Mouse (Mus musculus) midbrain, embryonic 16.5 days (tissue): ENCODE results near the gene Tmem56. TPM values are rescaled to one million over a fixed set of nuclear protein-coding genes. Genes with fewer than 3 reads are reported as not detected.
A peak's percentile ranks its signal among the peaks of the same experiment; 100 is the strongest.

Source experiments
- ATAC-seq: fragments of 200-750 bp; cut with Nextera tagmentation; 2 replicates; pipeline ENCODE4 v1.8.0; 2017; ENCODE audit warnings: moderate TSS enrichment
- H3K27ac ChIP-seq: fragments of 300-500 bp; sonication (generic); 2 replicates; pipeline ENCODE4 v1.5.1; 2014; ENCODE audit warnings: mild to moderate bottlenecking, low read length, mixed read lengths
- H3K27me3 ChIP-seq: fragments of 300-500 bp; sonication (generic); 2 replicates; pipeline ENCODE4 v1.6.1; 2014; ENCODE audit warnings: low read depth, low read length, mixed read lengths; ENCODE audit not compliant: control insufficient read depth, insufficient read depth
- H3K36me3 ChIP-seq: fragments of 300-500 bp; sonication (generic); 2 replicates; pipeline ENCODE4 v1.6.1; 2014; ENCODE audit warnings: mild to moderate bottlenecking, low read length, moderate library complexity, mixed read lengths; ENCODE audit not compliant: control insufficient read depth, insufficient read depth
- H3K4me1 ChIP-seq: fragments of 300-500 bp; sonication (generic); 2 replicates; pipeline ENCODE4 v1.6.1; 2014; ENCODE audit warnings: mild to moderate bottlenecking, low read length, mixed read lengths; ENCODE audit not compliant: control insufficient read depth, insufficient read depth
- H3K4me2 ChIP-seq: fragments of 300-500 bp; sonication (generic); 2 replicates; pipeline ENCODE4 v1.6.1; 2014; ENCODE audit warnings: mild to moderate bottlenecking, low read length, mixed read lengths
- H3K4me3 ChIP-seq: fragments of 300-500 bp; sonication (generic); 2 replicates; pipeline ENCODE4 v1.5.1; 2014; ENCODE audit warnings: low read depth, mild to moderate bottlenecking, low read length, moderate library complexity, mixed read lengths
- H3K9ac ChIP-seq: fragments of 300-500 bp; sonication (generic); 2 replicates; pipeline ENCODE4 v1.6.1; 2014; ENCODE audit warnings: low read depth, low read length, mixed read lengths
- H3K9me3 ChIP-seq: fragments of 300-500 bp; sonication (generic); replicated peaks from 2 replicates; pipeline ENCODE4 v1.6.1; 2014; ENCODE audit warnings: mild to moderate bottlenecking, low read length, mixed read lengths; ENCODE audit not compliant: control insufficient read depth, poor library complexity, severe bottlenecking
- WGBS: fragments of 180-500 bp; shearing (Covaris S2); extraction: QIAGEN DNeasy Blood & Tissue Kit; methylation state at CpG from one replicate; pipeline ENCODE4 v1.1.7; 2014; 5-methylcytosine and 5-hydroxymethylcytosine counted together
- polyA plus RNA-seq: library from polyadenylated mRNA; unstranded; fragments of >200 nt; fragmentation: Nextera tagmentation; extraction: Ambion mirVana; gene quantifications from 2 replicates; pipeline ENCODE4 v1.2.1, GENCODE M21; 2015

The Tmem56 gene
- polyA plus RNA-seq, 1 experiment from 2014 or later = 3.8 TPM

DNA sequence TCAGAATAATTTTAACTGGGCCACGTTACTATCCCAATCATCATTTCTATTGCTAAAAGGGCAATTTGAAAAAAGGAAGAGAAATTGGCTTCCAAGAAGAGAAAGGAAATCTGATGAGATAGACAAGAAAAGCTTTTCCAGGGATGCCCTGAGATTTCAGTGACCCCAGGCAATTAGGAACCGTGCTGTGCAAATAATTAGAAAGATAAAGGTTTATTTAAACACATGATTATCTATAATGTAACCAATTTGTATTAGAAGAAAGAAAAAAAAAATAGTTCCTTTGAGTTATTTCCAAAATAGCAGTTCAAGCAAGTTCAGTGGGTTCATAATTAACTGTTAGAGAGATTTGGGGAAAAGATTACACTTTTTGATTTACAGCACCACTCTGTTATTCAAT, 110.2 kb downstream of the Tmem56 start:
- no peaks in the 10 kb centered on the region for H3K27me3 ChIP-seq
- H3K4me2 ChIP-seq = no peak overlapping the region
- H3K27ac ChIP-seq = no peak overlapping the region
- H3K9ac ChIP-seq = no peak overlapping the region
- H3K9me3 ChIP-seq = no peaks in the 10 kb centered on the region
- no peak for ATAC-seq
- WGBS = 75% methylated on average over 2 of the region's 2 CpGs
- H3K4me3 ChIP-seq = no peak overlapping the region
- H3K4me1 ChIP-seq = no peaks in the 10 kb centered on the region
- no peaks in the 10 kb centered on the region for H3K36me3 ChIP-seq

DNA sequence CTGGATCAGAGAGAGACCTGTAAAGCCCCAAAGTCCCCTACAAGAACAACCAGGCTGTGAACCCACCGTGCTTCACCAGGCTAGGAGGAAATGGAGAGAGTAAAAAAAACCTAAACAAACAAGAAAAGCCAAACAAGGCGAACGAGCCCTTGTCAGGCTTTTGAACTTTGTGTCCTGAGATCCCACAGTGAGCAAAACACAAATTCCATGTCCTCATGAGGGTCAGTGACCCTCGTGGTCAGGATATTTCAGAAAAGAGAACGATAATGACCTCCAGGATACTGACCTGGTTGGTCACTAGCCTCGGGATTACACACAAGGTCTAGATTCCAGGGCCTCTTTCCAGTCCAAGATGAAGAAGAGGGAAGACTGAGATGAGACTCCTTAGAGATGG, 111.0 kb downstream of the Tmem56 start:
- WGBS = 59% methylated on average over 6 of the region's 6 CpGs

GRCm38 (mm10) chr3:121171243-121171871, 111.5 kb downstream of the Tmem56 start, which contains the start of gene Rwdd3:
TSS of gene Rwdd3 (minus strand) at chr3:121171695.
- H3K27ac ChIP-seq = peak within 1 kb of the TSS; percentile 56; the same call in 1 of the 2 replicates
- no peaks in the 10 kb centered on the region for H3K27me3 ChIP-seq
- peak within 1 kb of the TSS; percentile 75 for H3K9ac ChIP-seq
- peak within 1 kb of the TSS; percentile 67 for H3K4me3 ChIP-seq
- under 1% methylated on average over 39 of the region's 40 CpGs for WGBS
- peak within 1 kb of the TSS; percentile 76 for H3K4me2 ChIP-seq
- no peaks in the 10 kb centered on the region for H3K4me1 ChIP-seq
- no peaks in the 10 kb centered on the region for H3K9me3 ChIP-seq
- H3K36me3 ChIP-seq = no peaks in the 10 kb centered on the region
- peak; percentile 96 for ATAC-seq

More for the DNA sequence above, 111.0 kb downstream of the Tmem56 start:
- Histone ChIP-seq H3K9ac (no peak overlapping the region), H3K9me3 (no peaks in the 10 kb centered on the region), H3K4me3 (peak overlapping the region; percentile 67), H3K27me3 (no peaks in the 10 kb centered on the region), H3K36me3 (no peaks in the 10 kb centered on the region), H3K27ac (no peak overlapping the region), H3K4me1 (no peaks in the 10 kb centered on the region), H3K4me2 (peak overlapping the region; percentile 76)
- ATAC-seq = no peak

DNA sequence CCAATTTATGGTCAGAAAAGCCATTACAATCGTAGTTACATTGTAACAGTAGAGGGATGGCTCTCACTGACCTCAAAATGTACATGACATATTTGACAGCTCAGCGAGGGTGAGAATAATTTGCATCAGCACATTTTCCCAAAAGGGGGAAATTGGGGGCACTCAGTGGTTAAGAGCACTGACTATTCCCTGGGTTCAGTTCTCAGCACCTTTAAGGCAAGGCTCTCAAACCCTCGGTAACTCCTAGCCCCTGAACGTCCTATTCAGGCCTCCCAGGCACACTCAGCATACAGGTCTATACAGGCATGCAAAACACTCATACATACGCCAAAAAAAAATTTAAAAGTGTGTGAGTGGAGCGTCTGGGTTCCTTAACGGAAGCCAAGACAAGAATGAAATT, 112.3 kb downstream of the Tmem56 start:
- Histone ChIP-seq H3K36me3 (no peaks in the 10 kb centered on the region), H3K4me3 (peak overlapping the region; percentile 67), H3K4me2 (peak overlapping the region; percentile 76), H3K4me1 (no peaks in the 10 kb centered on the region), H3K27me3 (no peaks in the 10 kb centered on the region), H3K9ac (no peak overlapping the region), H3K9me3 (no peaks in the 10 kb centered on the region), H3K27ac (no peak overlapping the region)
- WGBS = 60% methylated on average over 7 of the region's 7 CpGs
- ATAC-seq = no peak

DNA sequence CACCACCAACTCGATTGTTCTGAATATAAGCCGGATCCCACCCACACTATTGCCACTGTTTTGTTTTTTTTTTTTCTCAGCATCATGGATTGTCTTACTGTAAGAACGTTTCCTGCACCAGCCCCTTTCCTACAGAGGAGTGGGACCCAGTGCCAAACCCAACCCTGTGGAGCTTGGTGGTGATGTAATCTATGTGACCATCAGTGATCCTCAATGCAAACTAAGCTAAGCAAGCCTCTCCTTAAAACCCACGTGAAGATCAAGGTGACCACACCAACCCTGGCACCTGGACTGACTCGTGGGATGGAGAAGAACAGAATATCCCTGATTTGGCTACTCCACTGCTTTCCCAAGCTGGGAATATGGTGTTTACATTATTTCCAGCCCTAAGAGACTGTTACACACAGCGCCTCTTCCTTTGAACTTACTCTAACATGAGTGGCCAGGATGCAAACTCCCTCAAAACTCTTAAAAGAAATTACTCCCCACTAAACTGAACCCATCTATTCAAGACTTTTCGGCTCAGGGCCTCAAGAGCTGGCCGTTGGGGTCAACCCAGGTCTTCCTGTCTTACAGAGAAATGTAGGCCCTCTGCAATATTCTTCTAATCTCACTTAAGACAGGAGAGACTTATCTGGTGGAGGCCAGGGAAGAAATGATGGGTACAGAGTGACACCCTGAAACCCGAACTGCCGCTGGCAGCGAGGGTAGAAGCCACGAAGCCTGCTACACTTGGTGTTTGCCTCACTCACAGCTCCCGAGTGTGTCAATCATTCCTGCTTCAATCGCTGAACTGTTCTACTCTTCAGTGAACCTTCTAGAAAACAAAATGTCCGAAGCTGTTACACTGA, 113.6 kb downstream of the Tmem56 start:
- no peak overlapping the region for H3K27ac ChIP-seq
- no peak overlapping the region for H3K4me3 ChIP-seq
- WGBS = 78% methylated on average over 15 of the region's 15 CpGs
- no peak overlapping the region for H3K4me2 ChIP-seq
- no peaks in the 10 kb centered on the region for H3K4me1 ChIP-seq
- no peak for ATAC-seq
- H3K27me3 ChIP-seq = no peaks in the 10 kb centered on the region
- no peaks in the 10 kb centered on the region for H3K9me3 ChIP-seq
- no peak overlapping the region for H3K9ac ChIP-seq
- H3K36me3 ChIP-seq = no peaks in the 10 kb centered on the region

DNA sequence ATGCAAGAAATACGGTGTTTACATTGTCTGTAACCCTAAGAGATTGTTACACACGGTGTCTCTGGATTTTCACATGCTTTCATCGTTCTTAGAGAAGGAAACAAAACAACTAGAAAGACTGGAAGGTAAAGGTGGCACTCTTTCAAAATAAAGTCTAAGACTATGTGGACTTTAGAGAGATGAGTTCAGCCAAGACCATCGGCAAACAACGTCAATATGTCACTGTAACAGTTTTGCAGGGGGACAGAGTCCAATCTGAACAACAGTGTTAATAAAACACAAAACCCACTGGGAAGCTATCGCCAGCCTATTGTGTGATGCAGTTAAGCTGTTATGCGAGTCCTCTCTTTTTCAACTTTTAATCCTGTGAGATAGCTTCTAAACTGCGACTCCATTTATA, 114.3 kb downstream of the Tmem56 start:
- Histone ChIP-seq H3K36me3 (no peaks in the 10 kb centered on the region), H3K9me3 (no peaks in the 10 kb centered on the region), H3K4me1 (no peaks in the 10 kb centered on the region), H3K4me2 (no peak overlapping the region), H3K27ac (no peak overlapping the region), H3K27me3 (no peaks in the 10 kb centered on the region), H3K9ac (no peak overlapping the region), H3K4me3 (no peak overlapping the region)
- ATAC-seq = no peak
- WGBS = 82% methylated on average over 8 of the region's 8 CpGs

DNA sequence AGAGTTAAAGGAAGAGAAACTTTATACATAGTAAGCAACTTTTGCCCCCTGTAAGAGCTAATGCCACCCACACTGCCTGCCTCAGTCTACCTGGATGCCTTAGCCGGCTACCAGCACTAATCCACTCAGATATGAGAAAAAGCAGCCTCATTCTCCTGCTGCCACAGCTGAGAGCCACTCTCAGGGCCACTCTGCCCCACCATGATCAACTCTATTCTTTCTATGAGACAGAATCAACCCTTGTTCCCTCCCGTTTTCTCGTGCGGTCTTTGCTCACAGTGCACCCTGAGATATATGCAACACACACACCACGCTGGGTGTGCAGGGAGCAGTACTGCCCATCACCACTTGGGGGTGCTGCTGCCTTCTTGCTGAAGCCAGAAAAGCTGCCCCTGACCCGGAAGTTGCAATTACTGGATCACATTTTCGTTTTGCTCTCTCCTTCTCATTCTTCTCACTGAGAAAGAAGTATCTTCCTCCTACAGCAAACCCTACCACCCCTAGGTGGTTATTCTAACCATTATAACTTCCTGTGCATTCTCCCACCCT, 119.6 kb downstream of the Tmem56 start:
- ATAC-seq = no peak
- H3K27me3 ChIP-seq = no peaks in the 10 kb centered on the region
- no peak overlapping the region for H3K9ac ChIP-seq
- no peak overlapping the region for H3K27ac ChIP-seq
- no peaks in the 10 kb centered on the region for H3K4me1 ChIP-seq
- no peaks in the 10 kb centered on the region for H3K36me3 ChIP-seq
- WGBS = 31% methylated on average over 7 of the region's 7 CpGs
- no peak overlapping the region for H3K4me2 ChIP-seq
- H3K4me3 ChIP-seq = no peak overlapping the region
- H3K9me3 ChIP-seq = no peaks in the 10 kb centered on the region

DNA sequence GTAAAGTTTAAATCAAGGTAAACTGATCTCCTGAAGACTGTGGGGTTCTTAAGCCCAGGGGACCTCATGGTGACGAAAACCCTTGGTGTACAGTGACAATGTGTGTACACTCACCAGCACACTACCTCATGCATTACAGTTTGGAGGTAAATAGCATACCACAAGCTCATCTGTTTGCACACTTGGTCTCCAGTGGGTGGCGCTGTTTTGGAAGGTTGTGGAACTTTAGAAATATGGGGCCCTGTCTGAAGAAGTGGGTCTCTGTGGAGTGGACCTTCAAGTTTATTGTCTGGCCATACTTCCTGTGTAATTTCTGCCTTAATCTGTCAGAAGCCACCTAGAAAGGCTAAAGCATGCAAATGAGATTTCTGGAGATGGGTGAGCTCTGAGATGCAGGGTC, 121.2 kb downstream of the Tmem56 start:
- peaks cover 1% of the 10 kb centered on the region; the same call in 1 of the 2 replicates for H3K4me1 ChIP-seq
- no peak overlapping the region for H3K4me3 ChIP-seq
- H3K27me3 ChIP-seq = no peaks in the 10 kb centered on the region
- 44% methylated on average over 2 of the region's 2 CpGs for WGBS
- no peak overlapping the region for H3K9ac ChIP-seq
- H3K27ac ChIP-seq = no peak overlapping the region
- H3K9me3 ChIP-seq = no peaks in the 10 kb centered on the region
- ATAC-seq = no peak
- no peak overlapping the region for H3K4me2 ChIP-seq
- H3K36me3 ChIP-seq = no peaks in the 10 kb centered on the region

- ATAC-seq = no peak
- H3K9ac ChIP-seq = no peak overlapping the region
Observed at GRCm38 (mm10) chr3:121160424-121160823, 122.5 kb downstream of the Tmem56 start.

More at GRCm38 (mm10) chr3:121160424-121160823, 122.5 kb downstream of the Tmem56 start:
- Histone ChIP-seq H3K4me1 (peaks cover 9% of the 10 kb centered on the region), H3K27me3 (no peaks in the 10 kb centered on the region), H3K4me2 (no peak overlapping the region), H3K9me3 (no peaks in the 10 kb centered on the region), H3K4me3 (no peak overlapping the region), H3K36me3 (no peaks in the 10 kb centered on the region), H3K27ac (no peak overlapping the region)
- 53% methylated on average over 4 of the region's 4 CpGs for WGBS
